Mouse (Mus musculus) ES-CJ7 (cell line): ENCODE measurements around the gene 4930539E08Rik.

ENCODE experiments used
- DNase-seq: peaks from one replicate; pipeline ENCODE4 v3.0.0; 2011; ENCODE audit warnings: low read depth, low spot score

The 4930539E08Rik gene

DNA sequence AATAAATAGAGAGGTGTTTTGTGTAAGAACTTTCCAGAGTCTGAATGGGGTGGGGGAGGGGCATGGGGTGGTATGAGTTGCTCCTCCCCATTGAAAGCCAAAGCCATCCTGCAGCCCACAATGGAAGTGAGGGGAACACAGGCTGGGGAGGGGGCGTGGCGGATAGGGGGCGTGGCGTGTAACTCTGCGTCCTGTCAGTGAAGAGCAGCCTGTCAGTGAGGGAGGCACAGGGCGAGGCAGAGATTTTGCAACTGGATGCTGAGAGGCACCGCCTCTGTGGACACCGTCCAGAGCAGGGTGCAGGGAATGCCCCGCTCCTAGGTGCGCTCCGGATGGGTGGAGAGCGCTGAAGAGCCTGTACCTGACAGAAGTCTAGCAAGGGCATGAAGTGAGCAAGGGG, 56.9 kb downstream of the 4930539E08Rik start, which contains the start of gene Pnpla1:
Pnpla1 (plus strand) TSS at position 207 of the 400 bp plus-strand sequence.
- peak; percentile 64 for DNase-seq

DNA sequence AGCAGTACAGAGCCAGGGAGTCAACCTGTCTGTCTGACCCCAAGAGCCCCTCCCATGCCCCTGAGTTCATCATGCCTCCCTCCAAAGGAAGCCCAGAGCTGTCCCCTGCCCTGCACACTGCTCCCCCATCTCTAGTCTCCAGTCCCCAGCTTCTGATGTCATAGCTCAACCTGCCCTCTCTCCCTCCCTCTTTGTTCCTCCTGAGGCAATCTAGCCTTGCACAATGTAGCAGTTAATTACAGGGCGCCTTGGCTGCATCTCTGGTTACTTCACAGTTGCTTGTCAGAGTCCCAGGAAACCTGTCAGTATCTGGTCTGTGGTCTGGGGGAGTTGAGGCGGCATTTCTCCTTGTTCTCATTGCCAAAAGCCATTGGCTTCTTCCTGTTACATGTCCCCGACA, 59.1 kb downstream of the 4930539E08Rik start:
- DNase-seq = no peak

DNA sequence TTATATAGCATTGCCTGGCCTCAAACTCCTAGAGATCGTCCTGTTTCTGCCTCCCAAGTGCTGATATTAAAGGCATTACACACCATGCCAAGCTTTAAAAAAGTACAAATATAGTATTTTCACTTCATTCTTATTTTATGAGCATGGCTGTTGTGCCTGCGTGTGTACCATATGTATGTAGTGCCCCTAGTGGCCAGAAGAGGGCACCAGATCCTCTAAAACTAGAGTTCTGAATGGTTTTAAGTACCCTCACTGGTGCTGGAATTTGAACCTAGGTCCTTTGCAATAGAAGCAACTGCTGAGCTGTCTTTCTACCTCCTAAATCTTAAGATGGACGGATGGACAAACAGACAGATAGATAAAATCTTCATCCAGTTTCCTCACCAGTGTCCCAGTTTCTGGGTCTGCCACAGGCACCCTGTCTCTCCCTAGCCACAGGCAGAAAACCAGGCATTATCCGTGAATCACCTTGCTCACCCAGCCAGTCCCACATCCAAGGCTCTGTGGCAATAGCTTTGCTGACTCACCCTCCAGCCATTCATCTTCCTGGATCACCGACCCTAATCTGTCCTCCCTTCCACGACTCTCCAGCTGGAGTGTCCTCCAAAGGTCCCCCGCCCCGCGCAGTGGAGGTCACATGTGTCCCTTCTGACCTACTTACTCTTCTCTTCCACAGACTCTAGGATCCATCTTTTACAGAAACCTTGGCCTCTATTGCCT, 59.8 kb downstream of the 4930539E08Rik start:
- DNase-seq = peak; percentile 74

DNA sequence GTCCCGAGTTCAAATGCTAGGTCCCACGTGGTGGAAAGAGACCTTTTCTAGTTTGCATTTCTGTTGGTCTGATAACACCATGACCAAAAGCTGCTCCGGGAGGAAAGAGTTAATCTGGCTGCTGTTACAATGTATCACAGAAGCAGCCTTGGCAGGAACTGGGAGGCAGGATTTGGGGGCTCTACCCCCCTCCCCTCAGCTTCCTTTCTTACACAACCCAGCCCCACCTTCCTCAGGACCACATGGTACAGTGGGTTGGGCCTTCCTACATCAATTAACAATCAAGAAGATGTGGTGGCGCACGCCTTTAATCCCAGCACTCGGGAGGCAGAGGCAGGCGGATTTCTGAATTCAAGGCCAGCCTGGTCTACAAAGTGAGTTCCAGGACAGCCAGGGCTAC, 60.7 kb downstream of the 4930539E08Rik start:
- no peak for DNase-seq

DNA sequence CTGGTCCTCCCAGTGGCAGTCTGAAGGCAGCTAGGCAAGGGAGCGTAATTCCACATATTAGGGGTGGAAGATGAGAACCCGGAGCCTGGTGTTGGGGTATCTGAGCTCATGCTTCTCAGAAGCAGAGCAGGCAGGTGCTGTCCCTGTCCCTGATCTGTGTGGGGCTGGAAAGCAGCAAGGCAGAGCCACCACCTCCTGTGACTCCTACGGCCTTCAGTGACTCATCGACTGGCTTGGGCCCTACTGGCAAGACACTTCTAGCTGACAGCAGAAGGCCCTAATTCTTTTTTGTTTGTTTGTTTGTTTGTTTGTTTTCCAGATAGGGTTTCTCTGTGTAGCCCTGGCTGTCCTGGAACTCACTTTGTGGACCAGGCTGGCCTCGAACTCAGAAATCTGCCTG, 64.6 kb downstream of the 4930539E08Rik start:
- no peak for DNase-seq

DNA sequence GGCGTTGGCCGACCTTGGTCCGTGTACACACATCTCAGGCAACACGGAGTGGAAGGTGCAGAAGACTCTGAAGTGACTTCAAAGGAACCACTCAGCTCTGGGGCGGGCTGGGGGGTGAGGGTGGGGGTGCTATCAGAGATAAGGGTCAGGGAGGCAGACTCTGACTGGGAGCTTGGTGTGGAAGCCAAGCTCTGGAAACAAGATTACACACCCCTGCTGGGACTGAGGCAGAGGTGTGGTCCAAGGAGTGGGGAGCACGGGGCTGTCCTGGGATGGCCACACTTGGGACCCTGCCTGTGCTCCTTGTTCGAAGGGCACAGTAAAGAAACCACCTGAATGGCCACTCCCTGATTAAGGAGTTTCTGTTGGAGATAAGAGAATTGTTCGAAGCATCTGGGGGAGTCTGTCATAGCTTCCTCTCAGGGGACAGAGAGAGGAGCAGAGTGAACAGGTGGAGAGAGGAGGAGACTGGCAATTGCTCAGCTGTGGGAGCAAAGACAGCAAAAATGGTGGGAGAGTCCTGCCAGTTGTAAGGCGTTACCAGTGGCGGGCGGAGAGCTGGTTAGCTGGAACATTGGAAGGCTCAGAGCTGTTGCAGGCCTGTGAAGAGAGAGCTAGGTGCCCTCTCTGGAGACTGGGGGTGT, 68.0 kb downstream of the 4930539E08Rik start:
- no peak for DNase-seq
